Mouse (Mus musculus) urinary bladder, postnatal 36 days (tissue): ENCODE measurements around the gene Cfap300.

Experiments
- DNase-seq, 2 experiments: peaks; one replicate each; pipeline ENCODE4 v3.0.0; 2022; ENCODE audit warnings: low spot score in 2 of 2, mixed read lengths in 1 of 2

Gene Cfap300

GRCm38 (mm10) chr9:8042338-8043043 is at the start of gene Cfap300:
TSS of gene Cfap300 (minus strand) at chr9:8042823.
- DNase-seq = peak; percentile 94 to 96

- DNase-seq = no peak
Observed at GRCm38 (mm10) chr9:8078882-8079281, 36.3 kb upstream of the Cfap300 start.

- peak; percentile 10 to 17 for DNase-seq
Observed at GRCm38 (mm10) chr9:8074345-8074744, 31.7 kb upstream of the Cfap300 start.

GRCm38 (mm10) chr9:8073203-8073755 is 30.7 kb upstream of the Cfap300 start:
- no peak for DNase-seq

- no peak for DNase-seq
Observed at GRCm38 (mm10) chr9:8059636-8060035, 17.0 kb upstream of the Cfap300 start.

GRCm38 (mm10) chr9:8054831-8055230 is 12.2 kb upstream of the Cfap300 start:
- no peak for DNase-seq

GRCm38 (mm10) chr9:8043044-8043387 is 393 bp upstream of the Cfap300 start:
- no peak for DNase-seq

- peak in 1 of 2 experiments; percentile 18 for DNase-seq
Observed at GRCm38 (mm10) chr9:8035546-8035945, 7.1 kb downstream of the Cfap300 start.

- no peak for DNase-seq
Observed at GRCm38 (mm10) chr9:8035091-8035490, 7.5 kb downstream of the Cfap300 start.

GRCm38 (mm10) chr9:8034143-8034542 is 8.5 kb downstream of the Cfap300 start:
- no peak for DNase-seq

- DNase-seq = no peak
Observed at GRCm38 (mm10) chr9:8032847-8033246, 9.8 kb downstream of the Cfap300 start.

- DNase-seq = no peak
Observed at GRCm38 (mm10) chr9:8018609-8019008, 24.0 kb downstream of the Cfap300 start.

GRCm38 (mm10) chr9:8017253-8017913 is 25.2 kb downstream of the Cfap300 start:
- DNase-seq = no peak

- peak; percentile 84 to 88 for DNase-seq
Observed at GRCm38 (mm10) chr9:8004370-8004991, 38.1 kb downstream of the Cfap300 start, which contains the start of gene Yap1. TSS of gene Yap1 (minus strand) at chr9:8004596.

- peak; percentile 68 to 73 for DNase-seq
Observed at GRCm38 (mm10) chr9:8003301-8004271, 39.0 kb downstream of the Cfap300 start.

- no peak for DNase-seq
Observed at GRCm38 (mm10) chr9:8002806-8003205, 39.8 kb downstream of the Cfap300 start.

- no peak for DNase-seq
Observed at GRCm38 (mm10) chr9:8001352-8001751, 41.3 kb downstream of the Cfap300 start.

- no peak for DNase-seq
Observed at GRCm38 (mm10) chr9:7994275-7994674, 48.3 kb downstream of the Cfap300 start.

- DNase-seq = peak in 1 of 2 experiments; percentile 9
Observed at GRCm38 (mm10) chr9:7992651-7993050, 50.0 kb downstream of the Cfap300 start.

- DNase-seq = peak in 1 of 2 experiments; percentile 27
Observed at GRCm38 (mm10) chr9:7990897-7991296, 51.7 kb downstream of the Cfap300 start.

GRCm38 (mm10) chr9:7987119-7987518 is 55.5 kb downstream of the Cfap300 start:
- no peak for DNase-seq
